Mouse (Mus musculus) liver, embryonic 14.5 days (tissue): ENCODE data around the gene Simc1. TPM values are rescaled to one million over a fixed set of nuclear protein-coding genes. Genes with fewer than 3 reads are reported as not detected.
A peak's percentile ranks its signal among the peaks of the same experiment; 100 is the strongest.

Experiments used
- ATAC-seq: fragments of 200-750 bp; cut with Nextera tagmentation; 2 replicates; pipeline ENCODE4 v1.8.0; 2017; ENCODE audit warnings: moderate number of reproducible peaks, mild to moderate bottlenecking, moderate library complexity; ENCODE audit not compliant: insufficient read depth
- DNase-seq, 3 experiments: peaks; one replicate each; pipeline ENCODE4 v3.0.0-alpha.2; 2012 to 2013; ENCODE audit warnings: low read depth in 3 of 3, low spot score in 3 of 3
- H3K27ac ChIP-seq: fragments of 300-500 bp; sonication (generic); 2 replicates; pipeline ENCODE4 v1.5.1; 2014; ENCODE audit warnings: moderate library complexity, mild to moderate bottlenecking, control low read depth, inconsistent platforms
- H3K27me3 ChIP-seq: fragments of 300-500 bp; sonication (generic); 2 replicates; pipeline ENCODE4 v1.6.1; 2014; ENCODE audit warnings: mild to moderate bottlenecking, low read length, moderate library complexity; ENCODE audit not compliant: control insufficient read depth, insufficient read depth
- H3K36me3 ChIP-seq: fragments of 300-500 bp; sonication (generic); replicated peaks from 2 replicates; pipeline ENCODE4 v1.6.1; 2014; ENCODE audit warnings: low read depth; ENCODE audit not compliant: control insufficient read depth, insufficient read depth
- H3K4me1 ChIP-seq, 2 experiments: fragments of 200-500 bp in 1 of 2; fragments of 300-500 bp in 1 of 2; sonication (generic) in 1 of 2; replicated peaks; 2 replicates each; pipeline ENCODE4 v1.6.1; 2012 to 2014; ENCODE audit warnings: antibody characterized with exemption in 1 of 2, inconsistent platforms in 1 of 2, low read length in 1 of 2; ENCODE audit not compliant: control insufficient read depth in 2 of 2, insufficient read depth in 2 of 2
- H3K4me2 ChIP-seq: fragments of 300-500 bp; sonication (generic); 2 replicates; pipeline ENCODE4 v1.6.1; 2014; ENCODE audit warnings: low read depth, mild to moderate bottlenecking, control low read depth, moderate library complexity
- H3K4me3 ChIP-seq, 2 experiments: fragments of 200-500 bp in 1 of 2; fragments of 300-500 bp in 1 of 2; sonication (generic) in 1 of 2; 2 replicates each; pipeline ENCODE4 v1.5.1; 2012 to 2014; ENCODE audit warnings: low read depth in 2 of 2, low read length in 2 of 2, mild to moderate bottlenecking in 2 of 2, control low read depth in 1 of 2, inconsistent platforms in 1 of 2, moderate library complexity in 1 of 2; ENCODE audit not compliant: insufficient read depth in 1 of 2
- H3K9ac ChIP-seq: fragments of 300-500 bp; sonication (generic); replicated peaks from 2 replicates; pipeline ENCODE4 v1.6.1; 2014; ENCODE audit warnings: mild to moderate bottlenecking, control low read depth, moderate library complexity
- H3K9me3 ChIP-seq: fragments of 300-500 bp; sonication (generic); 2 replicates; pipeline ENCODE4 v1.6.1; 2016; ENCODE audit warnings: low read length, mixed read lengths; ENCODE audit not compliant: control insufficient read depth
- CTCF ChIP-seq: IDR thresholded peaks from 2 replicates; pipeline ENCODE4 v1.5.1; 2016; ENCODE audit warnings: antibody characterized with exemption, low read depth, control low read depth
- EP300 ChIP-seq: IDR thresholded peaks from 2 replicates; pipeline ENCODE4 v1.6.1; 2016; ENCODE audit warnings: antibody characterized with exemption, low read depth
- WGBS: fragments of 180-500 bp; shearing (Covaris S2); extraction: QIAGEN DNeasy Blood & Tissue Kit; methylation state at CpG from one replicate; pipeline ENCODE4 v1.1.7; 2014; ENCODE audit not compliant: insufficient replicate concordance; 5-methylcytosine and 5-hydroxymethylcytosine counted together
- polyA plus RNA-seq, 2 experiments: library from polyadenylated mRNA; depleted of rRNA in 1 of 2; stranded (reverse) in 1 of 2; unstranded in 1 of 2; fragments of >200 nt; fragmentation: Nextera tagmentation in 1 of 2; extraction: Ambion mirVana in 1 of 2; gene quantifications; 2 replicates each; pipeline versions ENCODE4 v1.2.1 to v1.2.3; 2012 to 2014

Gene Simc1
- polyA plus RNA-seq, 2 experiments: 2.0 to 2.8 TPM

DNA sequence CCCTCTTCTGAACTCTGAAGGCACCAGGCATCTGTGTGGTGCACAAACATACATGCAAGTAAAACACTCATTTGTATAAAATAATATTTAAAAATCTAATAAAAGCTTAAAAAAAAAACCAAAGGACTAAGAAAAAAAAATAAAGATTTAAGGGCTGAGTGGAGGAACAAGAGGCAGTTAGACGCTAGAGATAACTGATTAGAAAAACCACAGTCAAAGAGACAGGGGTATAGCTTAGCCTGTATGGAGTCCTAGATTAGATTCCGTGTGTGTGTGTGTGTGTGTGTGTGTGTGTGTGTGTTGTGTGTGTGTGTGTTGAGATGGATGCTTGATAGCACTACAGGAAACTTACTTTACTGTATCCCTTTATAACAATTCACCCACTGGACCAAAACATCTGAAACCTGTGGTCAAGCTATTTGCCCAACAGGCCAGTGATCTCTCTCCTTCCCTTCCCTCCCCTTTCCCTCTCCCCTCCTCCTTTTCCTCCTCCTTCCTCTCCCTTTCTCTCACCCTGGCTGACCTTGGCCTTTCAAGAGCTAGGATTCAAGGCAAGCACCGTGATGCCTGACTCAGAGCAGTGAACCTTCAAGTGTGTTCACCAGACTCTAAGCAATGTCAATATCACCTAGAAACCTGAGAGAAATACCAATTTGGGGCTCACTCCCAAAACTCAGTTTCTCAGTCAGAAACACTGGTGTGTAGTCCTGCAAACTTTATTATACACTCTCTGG lies 1.5 kb upstream of the Simc1 start:
- Histone ChIP-seq H3K9me3 (no peaks in the 10 kb centered on the region), H3K4me1 (peaks cover 7 to 15% of the 10 kb centered on the region in 2 experiments; a peak in 3 of 4 replicates), H3K36me3 (no peaks in the 10 kb centered on the region), H3K4me2 (no peak overlapping the region), H3K27me3 (no peaks in the 10 kb centered on the region; the same call in none of the 2 replicates), H3K27ac (no peak overlapping the region), H3K9ac (no peak overlapping the region), H3K4me3 (no peak overlapping the region)
- ATAC-seq (no peak), DNase-seq (no peak)
- TF ChIP-seq EP300: no peak
- no peak for TF ChIP-seq CTCF
- 18% methylated on average over 3 of the region's 3 CpGs for WGBS

GRCm38 (mm10) chr13:54503278-54503603 lies 338 bp upstream of the Simc1 start:
- Histone ChIP-seq H3K9ac (peak overlapping the region; percentile 45), H3K27me3 (no peaks in the 10 kb centered on the region; the same call in 1 of the 2 replicates), H3K27ac (no peak overlapping the region), H3K4me3 (peak overlapping the region; percentile 46 to 73), H3K4me2 (peak overlapping the region; percentile 99), H3K9me3 (no peaks in the 10 kb centered on the region), H3K4me1 (peaks cover 7 to 15% of the 10 kb centered on the region in 2 experiments; a peak in 3 of 4 replicates), H3K36me3 (no peaks in the 10 kb centered on the region)
- 3% methylated on average over 14 of the region's 14 CpGs for WGBS
- ATAC-seq (peak; percentile 45), DNase-seq (no peak)
- TF ChIP-seq EP300 (no peak), CTCF (0 out of 2 replicates have a peak, but pooled peaks have one; percentile 11)

DNA sequence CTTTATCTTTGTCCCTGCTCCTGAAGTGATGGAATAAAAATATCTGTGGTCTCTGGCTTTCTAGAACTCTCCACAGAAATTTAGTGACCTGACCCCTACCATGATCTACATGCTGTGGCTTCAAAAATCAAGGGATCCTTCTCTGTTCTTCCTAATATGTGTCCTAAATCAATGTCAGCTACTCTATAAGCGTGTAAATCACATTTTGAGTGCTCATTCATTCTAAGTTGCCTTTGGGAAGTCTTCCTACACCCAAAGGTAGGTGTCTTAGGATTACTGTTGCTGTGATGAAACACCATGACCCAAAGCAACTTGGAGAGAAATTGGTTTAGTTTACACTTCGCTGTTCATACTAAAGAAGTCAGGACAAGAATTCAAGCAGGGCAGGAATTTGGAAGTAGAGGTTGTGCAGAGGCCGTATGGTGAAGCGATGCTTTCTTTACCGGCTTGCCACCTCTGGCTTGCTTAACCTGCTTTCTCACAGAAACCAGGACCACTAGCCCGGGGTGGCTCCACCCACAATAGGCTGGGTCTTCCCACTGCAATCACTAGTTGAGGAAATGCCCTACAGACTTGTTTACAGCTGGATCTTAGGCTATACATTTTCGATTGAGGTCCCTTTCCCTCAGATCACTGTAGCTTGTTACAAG lies 1.2 kb downstream of the Simc1 start:
- Histone ChIP-seq H3K9me3 (no peaks in the 10 kb centered on the region), H3K36me3 (no peaks in the 10 kb centered on the region), H3K4me2 (peak overlapping the region; percentile 99), H3K4me1 (peaks cover 7 to 15% of the 10 kb centered on the region in 2 experiments), H3K4me3 (peak overlapping the region; percentile 63 to 73), H3K27me3 (no peaks in the 10 kb centered on the region; the same call in 1 of the 2 replicates), H3K9ac (peak overlapping the region; percentile 69), H3K27ac (no peak overlapping the region)
- no peak for ATAC-seq
- no peak for DNase-seq
- TF ChIP-seq EP300: no peak
- no peak for TF ChIP-seq CTCF
- 33% methylated on average over 7 of the region's 7 CpGs for WGBS

DNA sequence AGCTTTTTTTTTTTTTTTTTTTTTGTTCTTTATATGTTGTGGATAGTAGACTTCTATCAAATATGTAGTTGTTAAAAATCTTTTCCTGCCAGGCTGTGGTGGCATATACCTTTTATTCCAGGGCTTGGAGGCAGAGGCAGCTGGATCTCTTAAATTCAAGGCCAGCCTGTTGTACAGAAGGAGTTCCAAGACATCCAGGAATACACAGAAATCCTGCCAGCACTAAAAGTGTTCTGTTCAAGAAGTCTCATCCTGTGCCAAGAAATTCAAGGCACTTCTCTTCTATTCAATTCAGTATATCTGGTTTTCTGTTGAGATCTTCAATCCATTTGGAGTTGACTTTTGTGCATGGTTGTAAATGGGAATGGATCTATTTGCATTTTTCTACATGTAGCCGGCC lies 2.3 kb downstream of the Simc1 start:
- WGBS: 71% methylated on average over 1 of the region's 1 CpGs
- no peak overlapping the region for H3K9ac ChIP-seq

GRCm38 (mm10) chr13:54520221-54520620 lies 16.6 kb downstream of the Simc1 start:
- DNase-seq (peak in 1 of 3 experiments; percentile 11), ATAC-seq (no peak)
- TF ChIP-seq CTCF (peak; percentile 66), EP300 (no peak)
- no peaks in the 10 kb centered on the region for H3K9me3 ChIP-seq
- no peaks in the 10 kb centered on the region; the same call in 1 of the 2 replicates for H3K36me3 ChIP-seq
- H3K4me1 ChIP-seq: no peaks in the 10 kb centered on the region
- 67% methylated on average over 4 of the region's 4 CpGs for WGBS
- no peak overlapping the region for H3K4me3 ChIP-seq
- H3K27me3 ChIP-seq: no peaks in the 10 kb centered on the region
- no peak overlapping the region for H3K27ac ChIP-seq
- no peak overlapping the region for H3K9ac ChIP-seq
- no peak overlapping the region for H3K4me2 ChIP-seq

More for the DNA sequence above, 2.3 kb downstream of the Simc1 start:
- TF ChIP-seq CTCF (no peak), EP300 (no peak)
- Histone ChIP-seq H3K36me3 (no peaks in the 10 kb centered on the region), H3K27ac (no peak overlapping the region), H3K4me2 (no peak overlapping the region), H3K4me3 (no peak overlapping the region), H3K4me1 (peaks cover 5 to 11% of the 10 kb centered on the region in 2 experiments), H3K9me3 (no peaks in the 10 kb centered on the region), H3K27me3 (no peaks in the 10 kb centered on the region; the same call in 1 of the 2 replicates)
- no peak for ATAC-seq
- DNase-seq: no peak
